Mouse (Mus musculus): ENCODE measurements at regions not wholly inside any gene's neighbourhood (a gene's known extent, or its start where the extent isn't known, plus 50 kb on each side); places are given as distances from the start of the nearest gene placed in this dataset.

GRCm38 (mm10) chr4:84218961-84219360 lies 456.1 kb downstream of the Bnc2 start:
- DNase-seq (ENCODE audit: low spot score), result no peak

DNA sequence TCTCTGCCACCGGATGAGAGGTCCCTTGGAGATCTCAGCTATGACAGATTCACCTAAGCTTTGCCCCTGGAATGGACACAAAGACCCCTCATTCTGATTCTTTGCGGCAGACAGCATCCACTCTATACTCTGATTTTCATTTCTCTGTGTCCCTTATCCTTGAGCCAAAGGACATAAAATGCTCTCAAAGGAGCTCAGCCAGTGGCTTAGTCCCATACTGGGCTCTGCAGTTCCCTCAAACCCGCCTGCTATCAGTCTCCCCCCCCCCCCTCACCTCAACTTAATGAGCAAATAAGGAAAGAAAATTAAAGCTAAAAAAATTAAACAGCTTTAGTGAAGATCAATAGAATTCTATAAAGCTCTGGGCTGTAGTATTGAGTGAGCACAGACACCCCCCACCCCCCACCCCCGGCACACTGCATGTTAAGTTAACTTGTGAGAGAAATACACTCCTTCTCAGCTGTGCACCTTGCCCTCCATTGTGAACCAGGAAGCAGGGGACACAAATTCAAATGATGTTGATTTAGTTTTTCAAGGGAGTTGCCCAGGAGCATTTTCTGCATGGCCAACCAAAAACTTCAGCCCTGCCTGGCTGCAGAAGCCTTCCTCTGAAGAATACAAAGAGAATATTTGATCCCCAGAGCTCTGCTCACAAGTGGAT lies 452.9 kb downstream of the Bnc2 start:
- DNase-seq (ENCODE audit: low spot score), result no peak

- DNase-seq (ENCODE audit: low spot score), result no peak
These were observed 452.2 kb downstream of the Bnc2 start for GRCm38 (mm10) chr4:84222805-84223335.

DNA sequence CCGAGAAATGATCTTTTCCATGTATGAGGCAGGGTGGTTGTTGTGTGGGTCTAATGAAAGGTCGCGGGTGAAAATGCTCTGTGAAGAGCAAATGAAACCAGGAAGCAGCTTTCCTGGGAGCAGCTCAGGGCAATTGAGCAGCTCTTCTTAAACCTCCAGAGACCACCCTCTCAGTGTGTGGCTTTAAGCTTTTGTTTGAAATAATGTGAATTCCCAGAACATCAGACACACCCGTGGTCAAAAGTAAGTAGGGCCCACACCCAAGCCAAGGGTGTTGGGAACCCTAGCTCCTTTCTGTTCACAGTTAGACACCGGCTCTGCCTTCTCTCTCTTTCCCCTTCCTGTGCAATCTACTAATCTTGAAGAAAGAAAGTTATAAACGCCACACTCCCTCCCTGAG lies 450.5 kb downstream of the Bnc2 start:
- DNase-seq (ENCODE audit: low spot score), result no peak
